Mouse (Mus musculus): Measurements from ENCODE around the gene Ubox5. TPM values are rescaled to one million over a fixed set of nuclear protein-coding genes. Genes with fewer than 3 reads are reported as not detected.
A peak's percentile ranks its signal among the peaks of the same experiment; 100 is the strongest.

The Ubox5 gene
- 9.0 and 10.8 TPM in 2 replicates for polyA plus RNA-seq (2015; fragmentation: Nextera tagmentation; extraction: Ambion mirVana)

- H3K4me2 ChIP-seq (ENCODE audit: low read depth, low read length): peak within 1 kb of the TSS; percentile 89
- peak; percentile 88 for ATAC-seq (ENCODE audit: low read depth)
- H3K9me3 ChIP-seq (ENCODE audit: control insufficient read depth, low read length): no peaks in the 10 kb centered on the region
- H3K4me3 ChIP-seq (ENCODE audit: low read length): peak within 1 kb of the TSS; percentile 97
- WGBS: 0% methylated on average over 21 of the region's 25 CpGs
- H3K4me1 ChIP-seq (replicated peaks; ENCODE audit: control insufficient read depth, insufficient read depth, low read length): peaks cover 13% of the 10 kb centered on the region
- H3K27ac ChIP-seq (ENCODE audit: low read length): peak within 1 kb of the TSS; percentile 64
- peak within 1 kb of the TSS; percentile 96 for H3K9ac ChIP-seq (ENCODE audit: low read length)
- H3K36me3 ChIP-seq (ENCODE audit: control insufficient read depth, insufficient read depth, low read length): peaks cover 8% of the 10 kb centered on the region
- peaks cover 14% of the 10 kb centered on the region for H3K27me3 ChIP-seq (ENCODE audit: control insufficient read depth, insufficient read depth, low read depth, low read length)
These were observed at the start of gene Ubox5, which contains the start of gene Fastkd5 for GRCm38 (mm10) chr2:130629839-130630203. Gene Ubox5 (minus strand): TSS chr2:130630038. Gene Fastkd5 (minus strand): TSS chr2:130630027.

DNA sequence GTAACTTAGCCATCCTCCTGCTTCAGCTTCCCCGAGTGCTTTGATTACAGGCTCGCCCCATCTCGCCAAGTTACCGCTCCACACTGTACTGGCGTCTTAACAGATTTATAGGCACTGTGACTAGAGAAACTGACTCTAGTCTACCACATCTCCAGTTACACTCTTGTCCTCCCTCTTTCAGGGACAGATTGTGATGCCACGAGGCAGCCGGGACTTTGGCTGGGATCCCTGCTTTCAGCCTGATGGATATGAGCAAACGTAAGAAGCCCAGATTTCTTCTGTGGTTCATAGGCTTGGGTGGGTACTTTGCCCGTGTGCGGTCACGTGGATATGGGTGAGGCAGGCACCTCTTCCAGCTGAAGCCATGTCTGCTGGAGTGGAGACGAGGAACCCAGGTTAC is 49.3 kb upstream of the Ubox5 start:
- H3K4me3 ChIP-seq (ENCODE audit: low read length): no peak overlapping the region

GRCm38 (mm10) chr2:130677211-130677610 is 47.4 kb upstream of the Ubox5 start:
- no peak for ATAC-seq (ENCODE audit: low read depth)
- H3K36me3 ChIP-seq (ENCODE audit: control insufficient read depth, insufficient read depth, low read length): peaks cover 60% of the 10 kb centered on the region
- WGBS: 79% methylated on average over 10 of the region's 10 CpGs
- H3K4me3 ChIP-seq (ENCODE audit: low read length): no peak overlapping the region
- no peak overlapping the region for H3K27ac ChIP-seq (ENCODE audit: low read length)
- H3K9me3 ChIP-seq (ENCODE audit: control insufficient read depth, low read length): no peaks in the 10 kb centered on the region
- H3K4me2 ChIP-seq (ENCODE audit: low read depth, low read length): no peak overlapping the region
- no peaks in the 10 kb centered on the region for H3K4me1 ChIP-seq (replicated peaks; ENCODE audit: control insufficient read depth, insufficient read depth, low read length)
- no peaks in the 10 kb centered on the region for H3K27me3 ChIP-seq (ENCODE audit: control insufficient read depth, insufficient read depth, low read depth, low read length)
- no peak overlapping the region for H3K9ac ChIP-seq (ENCODE audit: low read length)

More for the DNA sequence above, 49.3 kb upstream of the Ubox5 start:
- no peak for ATAC-seq (ENCODE audit: low read depth)
- no peaks in the 10 kb centered on the region for H3K9me3 ChIP-seq (ENCODE audit: control insufficient read depth, low read length)
- no peak overlapping the region for H3K27ac ChIP-seq (ENCODE audit: low read length)
- H3K4me1 ChIP-seq (replicated peaks; ENCODE audit: control insufficient read depth, insufficient read depth, low read length): no peaks in the 10 kb centered on the region
- peaks cover 47% of the 10 kb centered on the region for H3K36me3 ChIP-seq (ENCODE audit: control insufficient read depth, insufficient read depth, low read length)
- H3K4me2 ChIP-seq (ENCODE audit: low read depth, low read length): no peak overlapping the region
- WGBS: 87% methylated on average over 12 of the region's 12 CpGs
- no peak overlapping the region for H3K9ac ChIP-seq (ENCODE audit: low read length)
- H3K27me3 ChIP-seq (ENCODE audit: control insufficient read depth, insufficient read depth, low read depth, low read length): no peaks in the 10 kb centered on the region

GRCm38 (mm10) chr2:130667559-130667958 is 37.7 kb upstream of the Ubox5 start, which contains the start of gene Itpa:
Gene Itpa (plus strand): TSS chr2:130667610.
- peak; percentile 55; the same call in 1 of the 2 replicates for ATAC-seq (ENCODE audit: low read depth)
- Histone ChIP-seq H3K4me3 (ENCODE audit: low read length) (peak within 1 kb of the TSS; percentile 82), H3K27ac (ENCODE audit: low read length) (peak within 1 kb of the TSS; percentile 83), H3K36me3 (ENCODE audit: control insufficient read depth, insufficient read depth, low read length) (peaks cover 2% of the 10 kb centered on the region; the same call in 1 of the 2 replicates), H3K9me3 (ENCODE audit: control insufficient read depth, low read length) (no peaks in the 10 kb centered on the region), H3K27me3 (ENCODE audit: control insufficient read depth, insufficient read depth, low read depth, low read length) (no peaks in the 10 kb centered on the region), H3K9ac (ENCODE audit: low read length) (peak within 1 kb of the TSS; percentile 82), H3K4me1 (replicated peaks; ENCODE audit: control insufficient read depth, insufficient read depth, low read length) (peaks cover 23% of the 10 kb centered on the region), H3K4me2 (ENCODE audit: low read depth, low read length) (peak within 1 kb of the TSS; percentile 92)
- WGBS: under 1% methylated on average over 31 of the region's 31 CpGs

GRCm38 (mm10) chr2:130664102-130664701 is 34.4 kb upstream of the Ubox5 start, which contains the start of gene Ddrgk1:
Gene Ddrgk1 (minus strand): TSS chr2:130664659.
- H3K9me3 ChIP-seq (ENCODE audit: control insufficient read depth, low read length): no peaks in the 10 kb centered on the region
- peak within 1 kb of the TSS; percentile 95 for H3K9ac ChIP-seq (ENCODE audit: low read length)
- peak within 1 kb of the TSS; percentile 88 for H3K4me2 ChIP-seq (ENCODE audit: low read depth, low read length)
- peaks cover 22% of the 10 kb centered on the region for H3K4me1 ChIP-seq (replicated peaks; ENCODE audit: control insufficient read depth, insufficient read depth, low read length)
- no peaks in the 10 kb centered on the region for H3K27me3 ChIP-seq (ENCODE audit: control insufficient read depth, insufficient read depth, low read depth, low read length)
- ATAC-seq (ENCODE audit: low read depth): peak; percentile 98
- WGBS: under 1% methylated on average over 40 of the region's 40 CpGs
- peak within 1 kb of the TSS; percentile 99 for H3K27ac ChIP-seq (ENCODE audit: low read length)
- peaks cover 12% of the 10 kb centered on the region for H3K36me3 ChIP-seq (ENCODE audit: control insufficient read depth, insufficient read depth, low read length)
- H3K4me3 ChIP-seq (ENCODE audit: low read length): peak within 1 kb of the TSS; percentile 82

DNA sequence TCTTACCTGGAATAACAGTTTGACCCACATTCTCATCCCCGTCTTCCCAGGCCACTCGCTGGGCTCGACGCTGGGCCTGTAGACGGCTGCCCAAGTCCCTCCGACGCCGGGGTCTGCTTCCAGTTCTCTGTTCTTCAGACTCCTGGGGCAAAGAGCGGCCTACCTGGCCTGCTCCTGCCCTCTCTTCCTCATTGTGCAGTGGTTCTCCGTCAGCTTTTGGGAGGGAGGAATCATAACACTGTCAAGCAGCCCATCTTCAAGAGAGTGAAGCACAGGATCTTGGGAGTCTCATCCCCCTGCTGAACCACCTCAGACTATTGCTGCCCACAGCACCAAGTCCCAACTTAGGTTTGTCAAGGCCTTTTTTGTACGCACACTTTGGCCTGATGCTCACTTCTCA is 33.5 kb upstream of the Ubox5 start:
- peak overlapping the region; percentile 95 for H3K9ac ChIP-seq (ENCODE audit: low read length)
- H3K27ac ChIP-seq (ENCODE audit: low read length): no peak overlapping the region
- peak overlapping the region; percentile 88 for H3K4me2 ChIP-seq (ENCODE audit: low read depth, low read length)
- 90% methylated on average over 11 of the region's 11 CpGs for WGBS
- H3K27me3 ChIP-seq (ENCODE audit: control insufficient read depth, insufficient read depth, low read depth, low read length): no peaks in the 10 kb centered on the region
- H3K4me1 ChIP-seq (replicated peaks; ENCODE audit: control insufficient read depth, insufficient read depth, low read length): peaks cover 18% of the 10 kb centered on the region
- ATAC-seq (ENCODE audit: low read depth): no peak
- H3K4me3 ChIP-seq (ENCODE audit: low read length): peak overlapping the region; percentile 82
- H3K9me3 ChIP-seq (ENCODE audit: control insufficient read depth, low read length): no peaks in the 10 kb centered on the region
- peaks cover 16% of the 10 kb centered on the region for H3K36me3 ChIP-seq (ENCODE audit: control insufficient read depth, insufficient read depth, low read length)

GRCm38 (mm10) chr2:130658530-130658929 is 28.7 kb upstream of the Ubox5 start:
- Histone ChIP-seq H3K9me3 (ENCODE audit: control insufficient read depth, low read length) (no peaks in the 10 kb centered on the region), H3K4me2 (ENCODE audit: low read depth, low read length) (no peak overlapping the region), H3K4me1 (replicated peaks; ENCODE audit: control insufficient read depth, insufficient read depth, low read length) (peaks cover 5% of the 10 kb centered on the region), H3K36me3 (ENCODE audit: control insufficient read depth, insufficient read depth, low read length) (peaks cover 34% of the 10 kb centered on the region), H3K27me3 (ENCODE audit: control insufficient read depth, insufficient read depth, low read depth, low read length) (no peaks in the 10 kb centered on the region), H3K27ac (ENCODE audit: low read length) (no peak overlapping the region), H3K4me3 (ENCODE audit: low read length) (no peak overlapping the region), H3K9ac (ENCODE audit: low read length) (no peak overlapping the region)
- 95% methylated on average over 10 of the region's 10 CpGs for WGBS
- ATAC-seq (ENCODE audit: low read depth): no peak

DNA sequence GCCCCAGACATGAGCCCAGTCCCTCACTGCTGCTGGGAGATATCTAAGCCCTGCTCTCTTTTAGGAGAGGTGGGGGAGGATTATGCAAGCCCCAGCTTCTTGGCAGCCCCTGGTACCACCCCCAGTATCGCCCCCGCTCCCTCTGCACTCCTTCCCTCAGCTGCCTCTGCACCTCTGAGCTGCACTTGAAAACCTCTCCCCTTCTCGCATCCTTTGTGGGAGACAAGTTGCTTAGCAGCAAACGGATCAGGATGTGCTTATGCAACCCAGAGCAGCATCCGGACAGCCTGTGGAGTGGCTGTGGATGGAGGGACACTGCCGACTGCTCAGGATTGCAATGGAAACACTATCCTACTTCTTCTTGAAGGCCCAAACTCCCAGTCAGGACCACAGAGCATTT is 27.7 kb upstream of the Ubox5 start:
- Histone ChIP-seq H3K9me3 (ENCODE audit: control insufficient read depth, low read length) (no peaks in the 10 kb centered on the region), H3K4me1 (replicated peaks; ENCODE audit: control insufficient read depth, insufficient read depth, low read length) (no peaks in the 10 kb centered on the region), H3K36me3 (ENCODE audit: control insufficient read depth, insufficient read depth, low read length) (peaks cover 37% of the 10 kb centered on the region), H3K9ac (ENCODE audit: low read length) (no peak overlapping the region), H3K27ac (ENCODE audit: low read length) (no peak overlapping the region), H3K4me3 (ENCODE audit: low read length) (no peak overlapping the region), H3K4me2 (ENCODE audit: low read depth, low read length) (no peak overlapping the region), H3K27me3 (ENCODE audit: control insufficient read depth, insufficient read depth, low read depth, low read length) (no peaks in the 10 kb centered on the region)
- ATAC-seq (ENCODE audit: low read depth): no peak
- 88% methylated on average over 6 of the region's 6 CpGs for WGBS

DNA sequence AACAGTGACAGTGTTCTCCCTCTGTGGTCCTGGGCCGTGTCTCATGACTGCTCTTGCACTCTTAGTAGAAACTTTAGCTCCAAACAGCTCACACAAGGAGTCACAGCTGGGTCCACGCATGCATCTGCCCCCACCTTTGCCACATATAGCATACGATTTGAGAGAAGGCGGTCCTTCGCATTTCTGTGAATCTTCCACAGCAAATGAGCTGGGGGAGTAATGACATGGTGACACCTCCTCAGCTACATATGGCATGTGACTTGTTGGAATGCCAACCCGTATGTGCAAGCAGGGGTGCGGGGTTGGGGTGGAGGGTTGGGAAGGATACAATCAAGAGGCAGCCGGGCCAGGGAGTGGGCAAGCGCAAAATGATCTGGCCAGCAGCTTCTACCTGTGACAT is 26.7 kb upstream of the Ubox5 start:
- H3K9me3 ChIP-seq (ENCODE audit: control insufficient read depth, low read length): no peaks in the 10 kb centered on the region
- H3K27ac ChIP-seq (ENCODE audit: low read length): no peak overlapping the region
- no peaks in the 10 kb centered on the region for H3K4me1 ChIP-seq (replicated peaks; ENCODE audit: control insufficient read depth, insufficient read depth, low read length)
- ATAC-seq (ENCODE audit: low read depth): no peak
- no peak overlapping the region for H3K4me2 ChIP-seq (ENCODE audit: low read depth, low read length)
- 93% methylated on average over 9 of the region's 9 CpGs for WGBS
- H3K27me3 ChIP-seq (ENCODE audit: control insufficient read depth, insufficient read depth, low read depth, low read length): no peaks in the 10 kb centered on the region
- H3K4me3 ChIP-seq (ENCODE audit: low read length): no peak overlapping the region
- H3K36me3 ChIP-seq (ENCODE audit: control insufficient read depth, insufficient read depth, low read length): peaks cover 33% of the 10 kb centered on the region
- H3K9ac ChIP-seq (ENCODE audit: low read length): no peak overlapping the region

Measured in lung, embryonic 16.5 days (tissue).